In the genomic region with DNA sequence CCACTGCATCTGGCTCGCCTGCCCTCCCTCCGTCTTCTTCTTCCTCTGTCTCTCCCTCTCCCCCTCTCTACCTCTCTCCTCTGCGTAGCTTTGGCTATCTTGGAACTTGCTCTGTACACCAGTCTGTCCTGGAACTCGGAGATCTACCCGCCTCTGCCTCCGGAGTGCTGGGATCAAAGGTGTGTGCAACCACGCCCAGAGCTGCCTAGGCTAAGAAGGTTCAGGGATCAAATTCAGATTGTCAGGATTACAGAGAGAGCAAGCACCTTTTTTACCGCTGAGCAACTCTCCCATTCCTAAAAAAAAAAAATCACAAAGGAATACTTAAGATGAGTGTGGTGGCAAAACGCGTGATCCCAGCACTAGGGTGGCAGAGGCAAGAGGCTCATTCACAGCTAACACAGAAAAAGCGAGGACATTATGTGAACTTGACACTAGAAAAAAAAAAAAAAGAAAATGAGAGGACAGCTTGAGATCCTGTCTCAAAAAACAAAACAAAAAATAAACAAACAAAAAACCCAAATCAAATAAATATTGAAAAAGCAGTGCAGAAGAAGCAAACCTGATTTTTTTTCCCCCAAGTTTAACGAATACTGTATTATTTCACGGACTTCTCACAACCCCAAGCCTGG, we compare ENCODE assay signal across 8 mouse cellular contexts. TPM values are rescaled to one million over a fixed set of nuclear protein-coding genes. Genes with fewer than 3 reads are reported as not detected.
A peak's percentile ranks its signal among the peaks of the same experiment; 100 is the strongest.
DNase-seq lines count a peak whose midpoint lies in the region; ATAC-seq and TF ChIP-seq lines count a peak whose summit lies in the region.

No protein-coding gene starts in this region.

- H3K27me3 ChIP-seq in lung, embryonic 15.5 days = no peaks in the 10 kb centered on the region
- H3K27me3 ChIP-seq in embryonic facial prominence, embryonic 14.5 days (replicated peaks; ENCODE audit: control insufficient read depth, insufficient read depth, low read length) = no peaks in the 10 kb centered on the region
- 0 out of 2 replicates have a peak, but pooled peaks cover under 1% of the 10 kb centered on the region for H3K27me3 ChIP-seq in intestine, postnatal 0 days (replicated peaks; ENCODE audit: control insufficient read depth, insufficient read depth, low read length)
- H3K27me3 ChIP-seq in neural tube, embryonic 13.5 days = 0 out of 2 replicates have a peak, but pooled peaks cover under 1% of the 10 kb centered on the region

- H3K4me3 ChIP-seq in lung, embryonic 15.5 days = peak overlapping the region; percentile 82
- peak overlapping the region; percentile 74 for H3K4me3 ChIP-seq in embryonic facial prominence, embryonic 14.5 days (ENCODE audit: low read depth, low read length)
- peak overlapping the region; percentile 95 for H3K4me3 ChIP-seq in intestine, postnatal 0 days (ENCODE audit: low read depth, low read length)
- peak overlapping the region; percentile 92 for H3K4me3 ChIP-seq in neural tube, embryonic 13.5 days

- H3K27ac ChIP-seq in lung, embryonic 15.5 days = no peak overlapping the region
- H3K27ac ChIP-seq in embryonic facial prominence, embryonic 14.5 days (replicated peaks; ENCODE audit: low read depth, low read length) = no peak overlapping the region
- no peak overlapping the region for H3K27ac ChIP-seq in intestine, postnatal 0 days (ENCODE audit: low read depth, low read length)
- no peak overlapping the region for H3K27ac ChIP-seq in neural tube, embryonic 13.5 days (replicated peaks)

- WGBS in lung, embryonic 15.5 days = 53% methylated on average over 13 of the region's 13 CpGs
- WGBS in embryonic facial prominence, embryonic 14.5 days = 51% methylated on average over 13 of the region's 13 CpGs
- WGBS in intestine, postnatal 0 days = 44% methylated on average over 13 of the region's 13 CpGs
- 55% methylated on average over 13 of the region's 13 CpGs for WGBS in neural tube, embryonic 13.5 days

- H3K9me3 ChIP-seq in lung, embryonic 15.5 days = no peaks in the 10 kb centered on the region
- H3K9me3 ChIP-seq in embryonic facial prominence, embryonic 14.5 days (ENCODE audit: control insufficient read depth, low read length) = no peaks in the 10 kb centered on the region
- no peaks in the 10 kb centered on the region for H3K9me3 ChIP-seq in intestine, postnatal 0 days (ENCODE audit: control insufficient read depth)
- no peaks in the 10 kb centered on the region for H3K9me3 ChIP-seq in neural tube, embryonic 13.5 days

- peaks cover 19% of the 10 kb centered on the region for H3K4me1 ChIP-seq in lung, embryonic 15.5 days
- H3K4me1 ChIP-seq in embryonic facial prominence, embryonic 14.5 days (ENCODE audit: control insufficient read depth, insufficient read depth, low read length) = peaks cover 7% of the 10 kb centered on the region; the same call in 1 of the 2 replicates
- H3K4me1 ChIP-seq in intestine, postnatal 0 days (replicated peaks; ENCODE audit: control insufficient read depth, insufficient read depth, low read length) = 0 out of 2 replicates have a peak, but pooled peaks cover 3% of the 10 kb centered on the region
- H3K4me1 ChIP-seq in neural tube, embryonic 13.5 days (replicated peaks) = peaks cover 19% of the 10 kb centered on the region

- DNase-seq in lung, postnatal 4 days = no peak
- DNase-seq in embryonic facial prominence, embryonic 14.5 days (ENCODE audit: low spot score) = no peak
- DNase-seq in adrenal gland, postnatal 14 days = no peak
- DNase-seq in thymus, postnatal 4 days = no peak
- DNase-seq in gastrocnemius, adult 8-10 months (ENCODE audit: low spot score in 2 of 2) = no peak

- H3K4me2 ChIP-seq in lung, embryonic 15.5 days = peak overlapping the region; percentile 80
- peak overlapping the region; percentile 75 for H3K4me2 ChIP-seq in embryonic facial prominence, embryonic 14.5 days (ENCODE audit: low read depth, low read length)
- peak overlapping the region; percentile 95 for H3K4me2 ChIP-seq in intestine, postnatal 0 days (replicated peaks; ENCODE audit: low read depth)
- peak overlapping the region; percentile 93 for H3K4me2 ChIP-seq in neural tube, embryonic 13.5 days

- TF ChIP-seq CTCF in intestine, postnatal 0 days (IDR thresholded peaks at IDR 0.05; ENCODE audit: low read depth) = no peak

- H3K9ac ChIP-seq in lung, embryonic 15.5 days = peak overlapping the region; percentile 17; the same call in 1 of the 2 replicates
- peak overlapping the region; percentile 50; the same call in 1 of the 2 replicates for H3K9ac ChIP-seq in embryonic facial prominence, embryonic 14.5 days (ENCODE audit: low read depth, low read length)
- H3K9ac ChIP-seq in intestine, postnatal 0 days (ENCODE audit: low read depth, low read length) = no peak overlapping the region
- H3K9ac ChIP-seq in neural tube, embryonic 13.5 days = peak overlapping the region; percentile 63

- ATAC-seq in lung, embryonic 15.5 days (ENCODE audit: borderline replicate concordance, extremely low read depth, low FRiP score, low TSS enrichment) = no peak
- ATAC-seq in embryonic facial prominence, embryonic 14.5 days (ENCODE audit: low read depth) = no peak
- no peak for ATAC-seq in intestine, postnatal 0 days
- no peak for ATAC-seq in neural tube, embryonic 13.5 days (ENCODE audit: low read depth)

- H3K36me3 ChIP-seq in lung, embryonic 15.5 days = peaks cover 2% of the 10 kb centered on the region; the same call in 1 of the 2 replicates
- no peaks in the 10 kb centered on the region for H3K36me3 ChIP-seq in embryonic facial prominence, embryonic 14.5 days (ENCODE audit: control insufficient read depth, insufficient read depth, low read length)
- H3K36me3 ChIP-seq in intestine, postnatal 0 days (ENCODE audit: control insufficient read depth, insufficient read depth) = no peaks in the 10 kb centered on the region
- H3K36me3 ChIP-seq in neural tube, embryonic 13.5 days = no peaks in the 10 kb centered on the region

RNA-seq across cellular contexts. Expression of gene Aen, which starts 0.5 kb away (rescaled TPM):
- 35.7 and 36.7 TPM in 2 replicates for polyA plus RNA-seq in lung, embryonic 15.5 days (2015; fragmentation: Nextera tagmentation; extraction: Ambion mirVana)
- polyA plus RNA-seq in embryonic facial prominence, embryonic 14.5 days (2014; fragmentation: Nextera tagmentation; extraction: Ambion mirVana) = 31.8 and 32.7 TPM in 2 replicates
- polyA plus RNA-seq in intestine, postnatal 0 days (2015; fragmentation: Nextera tagmentation; extraction: Ambion mirVana) = 19.7 and 20.6 TPM in 2 replicates
- polyA plus RNA-seq in neural tube, embryonic 13.5 days (2015; fragmentation: Nextera tagmentation; extraction: Ambion mirVana) = 43.8 and 47.9 TPM in 2 replicates
- 31.8 and 35.3 TPM in 2 replicates for total RNA-seq in adrenal gland, postnatal 14 days (2021)
- total RNA-seq in gastrocnemius, adult 8-10 months (2022) = 10 to 100 TPM; 52.4 to 60.0 (median 54.1) TPM

RNA-seq across cellular contexts. Expression of gene Isg20, which starts 18.1 kb away (rescaled TPM):
- 9.4 and 13.9 TPM in 2 replicates for polyA plus RNA-seq in lung, embryonic 15.5 days (2015; fragmentation: Nextera tagmentation; extraction: Ambion mirVana)
- polyA plus RNA-seq in embryonic facial prominence, embryonic 14.5 days (2014; fragmentation: Nextera tagmentation; extraction: Ambion mirVana) = 3.4 and 5.1 TPM in 2 replicates
- polyA plus RNA-seq in intestine, postnatal 0 days (2015; fragmentation: Nextera tagmentation; extraction: Ambion mirVana) = 4.3 and 4.9 TPM in 2 replicates
- 0.45 TPM in 1 of 2 replicates, not detected in the other for polyA plus RNA-seq in neural tube, embryonic 13.5 days (2015; fragmentation: Nextera tagmentation; extraction: Ambion mirVana)
- total RNA-seq in adrenal gland, postnatal 14 days (2021) = 16.9 and 19.6 TPM in 2 replicates
- under 1 TPM; 0.56 to 0.83 (median 0.72) TPM for total RNA-seq in gastrocnemius, adult 8-10 months (2022)

RNA-seq across cellular contexts. Expression of gene Det1, which starts 48.1 kb away (rescaled TPM):
- polyA plus RNA-seq in lung, embryonic 15.5 days (2015; fragmentation: Nextera tagmentation; extraction: Ambion mirVana) = 17.9 and 19.1 TPM in 2 replicates
- polyA plus RNA-seq in embryonic facial prominence, embryonic 14.5 days (2014; fragmentation: Nextera tagmentation; extraction: Ambion mirVana) = 15.6 and 17.7 TPM in 2 replicates
- polyA plus RNA-seq in intestine, postnatal 0 days (2015; fragmentation: Nextera tagmentation; extraction: Ambion mirVana) = 10.1 and 11.2 TPM in 2 replicates
- 17.1 and 17.2 TPM in 2 replicates for polyA plus RNA-seq in neural tube, embryonic 13.5 days (2015; fragmentation: Nextera tagmentation; extraction: Ambion mirVana)
- 11.4 and 14.5 TPM in 2 replicates for total RNA-seq in adrenal gland, postnatal 14 days (2021)
- total RNA-seq in gastrocnemius, adult 8-10 months (2022) = 10 to 100 TPM; 22.8 to 29.3 (median 23.3) TPM
